Mouse (Mus musculus): ENCODE measurements around the gene Gnaq. TPM values are rescaled to one million over a fixed set of nuclear protein-coding genes. Genes with fewer than 3 reads are reported as not detected.

Gene Gnaq
- polyA plus RNA-seq, 1 experiment from 2014 or later = 76.6 TPM

DNA sequence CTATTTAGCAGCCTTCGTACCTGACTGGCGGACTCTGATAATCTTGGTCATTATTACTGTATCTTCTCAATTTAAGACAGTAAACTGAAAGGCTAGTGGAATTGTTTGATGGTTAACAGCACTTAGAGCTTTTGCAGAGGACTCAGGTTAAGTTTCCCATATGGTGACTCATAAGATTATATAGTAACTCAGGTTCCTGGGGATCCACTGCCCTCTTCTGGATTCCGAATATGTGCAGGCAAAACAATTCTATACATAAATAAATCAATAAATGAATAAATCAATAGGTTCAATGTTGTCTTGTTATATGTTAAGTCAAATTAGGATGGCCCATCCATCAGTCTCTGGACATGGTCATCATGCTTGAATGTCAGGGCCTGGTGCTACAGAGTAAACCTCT is 191.6 kb downstream of the Gnaq start:
- ChIA-PET CTCF (interaction anchor here (0.8 to 1.4 kb wide), 9 partner anchors 15 to 73 kb away, joined by 3 to 6 read pairs (median 3); no protein-coding TSS in a partner anchor), POLR2A (no interaction called here)
- DNase-seq (ENCODE audit: low read depth, low spot score) = no peak
- in situ Hi-C loops (cut with MboI; ENCODE audit: low pct_unique_long_range_greater_than_20kb) = loop anchor here (5.0 kb wide), 2 partner anchors 187 to 262 kb away; no protein-coding TSS in a partner anchor
- TF ChIP-seq CTCF (IDR thresholded peaks at IDR 0.05) = peak; percentile 61
- no peak for ATAC-seq
- no peaks in the 10 kb centered on the region for H3K27me3 ChIP-seq

DNA sequence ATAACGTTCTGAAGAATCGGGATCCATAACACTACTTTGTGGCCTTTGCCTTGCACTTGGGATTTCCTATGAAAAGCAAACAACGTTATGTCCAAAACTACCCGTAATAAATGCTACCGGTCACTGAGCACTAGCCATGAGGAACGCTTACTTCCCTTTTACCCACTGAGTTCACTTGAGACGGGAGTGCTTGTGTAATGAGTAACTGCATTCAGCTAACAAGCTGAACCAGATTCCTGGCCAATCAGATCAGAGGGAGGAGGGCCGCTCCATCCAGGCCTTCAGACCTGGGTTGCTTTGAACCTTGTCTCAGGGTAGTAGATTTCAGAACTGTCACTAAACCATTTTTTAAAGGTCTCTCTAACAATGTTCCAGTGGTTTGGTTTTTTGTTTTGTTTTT is 193.3 kb downstream of the Gnaq start:
- in situ Hi-C loops (cut with MboI; ENCODE audit: low pct_unique_long_range_greater_than_20kb) = no loop called here
- no peaks in the 10 kb centered on the region for H3K27me3 ChIP-seq
- no peak for TF ChIP-seq CTCF (IDR thresholded peaks at IDR 0.05)
- ChIA-PET POLR2A (no interaction called here), CTCF (interaction anchor here (1.3 to 1.6 kb wide), 6 partner anchors 11 to 40 kb away, joined by 3 to 5 read pairs (median 4); no protein-coding TSS in a partner anchor)
- DNase-seq (ENCODE audit: low read depth, low spot score) = no peak
- ATAC-seq = peak; percentile 95

DNA sequence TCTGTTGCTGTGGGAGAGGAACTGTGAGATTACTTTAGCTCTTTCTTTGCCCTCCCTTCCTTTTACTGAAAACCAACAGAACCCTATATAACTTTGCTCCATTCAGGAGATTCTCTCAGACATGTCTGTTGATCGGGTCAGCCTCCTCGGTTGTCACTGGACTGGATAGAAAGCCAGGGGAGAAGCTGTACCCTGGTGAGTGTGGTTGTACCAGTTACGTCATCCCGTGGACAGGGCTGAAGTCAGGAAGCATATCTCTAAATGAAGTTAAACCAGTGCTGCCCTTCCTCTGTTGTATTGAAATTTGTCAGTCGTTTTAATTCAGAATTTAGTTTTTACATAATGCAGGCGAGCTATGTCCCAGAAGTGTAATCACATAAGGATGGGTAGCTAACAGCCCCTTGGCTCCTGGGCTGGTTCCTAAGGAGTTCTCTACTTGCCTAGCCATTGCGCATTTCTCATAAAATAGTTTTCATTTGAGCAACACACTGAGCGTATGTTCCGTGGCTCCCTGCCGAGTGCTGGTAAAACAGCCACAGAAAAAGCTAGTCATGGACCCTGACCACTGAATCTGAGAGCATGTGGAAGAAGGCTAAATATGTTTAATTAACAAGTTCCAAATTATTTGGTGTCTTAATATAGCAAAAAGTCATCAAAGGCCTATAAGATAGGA is 194.9 kb downstream of the Gnaq start:
- no peak for TF ChIP-seq CTCF (IDR thresholded peaks at IDR 0.05)
- ATAC-seq = no peak
- DNase-seq (ENCODE audit: low read depth, low spot score) = no peak
- ChIA-PET CTCF (interaction anchor here (0.9 to 1.5 kb wide), 9 partner anchors 13 to 123 kb away, joined by 3 to 5 read pairs (median 4); no protein-coding TSS in a partner anchor), POLR2A (no interaction called here)
- no peaks in the 10 kb centered on the region for H3K27me3 ChIP-seq
- in situ Hi-C loops (cut with MboI; ENCODE audit: low pct_unique_long_range_greater_than_20kb) = no loop called here

DNA sequence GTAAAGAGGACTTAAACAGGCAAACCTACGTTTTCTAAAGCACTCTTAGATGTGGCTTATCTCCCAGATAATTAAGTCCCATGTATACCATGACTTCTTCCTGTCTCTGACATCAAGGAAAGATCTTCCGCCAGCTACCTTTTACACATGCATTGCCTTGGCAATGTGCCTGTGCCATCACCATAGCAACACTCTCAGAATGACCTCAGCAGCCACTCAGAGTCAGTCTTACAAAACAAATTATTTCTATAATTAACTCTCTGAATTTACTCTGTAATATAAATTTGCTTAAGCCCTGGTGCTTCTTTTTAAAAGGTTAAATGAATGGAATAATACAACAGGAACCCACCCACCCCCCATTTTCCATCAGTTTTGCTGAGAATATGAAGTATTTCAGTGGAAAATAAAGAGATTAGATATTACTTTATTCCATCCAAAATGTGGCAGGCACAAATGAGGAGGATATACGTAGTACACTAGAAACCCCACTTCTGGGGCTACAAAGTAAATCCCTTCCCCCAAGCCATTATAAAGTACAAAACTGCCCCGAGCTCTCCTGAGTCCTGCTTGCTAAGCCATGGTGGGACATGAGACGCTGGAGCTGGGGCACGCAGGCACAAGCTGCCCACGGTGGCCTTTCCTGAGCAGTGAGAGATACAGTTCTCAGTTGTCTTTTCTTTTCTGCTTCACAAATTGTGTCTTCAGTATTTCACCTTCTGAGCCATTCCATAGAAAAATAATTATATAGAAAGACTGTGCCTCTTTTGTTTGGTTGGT is 195.6 kb downstream of the Gnaq start:
- H3K27me3 ChIP-seq = no peaks in the 10 kb centered on the region
- ATAC-seq = no peak
- no peak for DNase-seq (ENCODE audit: low read depth, low spot score)
- POLR2A ChIA-PET = no interaction called here
- CTCF ChIA-PET = interaction anchor here (0.7 to 1.9 kb wide), 5 partner anchors 24 to 237 kb away, joined by 3 to 5 read pairs (median 3); no protein-coding TSS in a partner anchor
- in situ Hi-C loops (cut with MboI; ENCODE audit: low pct_unique_long_range_greater_than_20kb) = no loop called here
- no peak for TF ChIP-seq CTCF (IDR thresholded peaks at IDR 0.05)

DNA sequence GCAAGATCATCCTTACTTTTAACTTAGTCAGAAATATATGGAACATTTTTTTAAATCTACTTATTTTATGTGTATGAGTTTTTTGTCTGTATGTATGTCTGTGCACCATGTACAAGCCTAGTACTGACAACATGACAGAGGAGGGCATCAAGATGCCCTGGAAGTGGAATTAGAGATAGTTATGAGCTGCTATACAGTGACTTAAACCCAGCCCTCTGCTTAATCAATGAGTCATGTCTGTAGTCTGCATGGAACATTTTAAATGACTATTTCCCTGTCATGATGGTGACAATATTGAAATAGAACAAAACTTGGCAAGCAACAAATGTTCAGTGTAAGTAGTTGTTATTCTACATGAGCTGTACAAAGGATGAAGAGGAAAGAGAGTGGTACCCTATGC is 196.4 kb downstream of the Gnaq start:
- CTCF ChIA-PET = interaction anchor here (1.7 to 2.0 kb wide), 3 partner anchors 13 to 78 kb away, joined by 3 to 11 read pairs (median 4); no protein-coding TSS in a partner anchor
- H3K27me3 ChIP-seq = no peaks in the 10 kb centered on the region

DNA sequence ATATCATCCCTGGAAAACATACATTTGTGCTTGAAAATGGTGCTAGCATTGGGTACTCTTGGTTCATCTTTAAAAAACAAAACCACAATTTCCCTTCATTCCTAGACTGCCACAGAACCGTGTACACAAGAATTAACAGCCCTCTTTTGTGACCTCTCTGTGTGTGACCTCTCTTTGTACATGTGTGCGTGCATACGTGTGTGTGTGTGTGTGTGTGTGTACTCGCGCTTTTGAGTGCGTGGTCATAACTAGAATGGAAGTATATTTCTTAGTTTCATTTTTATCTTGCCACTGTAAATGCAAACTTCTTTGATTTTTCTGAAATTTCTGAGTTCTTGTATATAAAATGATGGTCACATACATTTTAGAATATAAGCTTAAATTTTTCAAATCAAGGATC is 197.0 kb downstream of the Gnaq start:
- ChIA-PET POLR2A (interaction anchor here (0.6 to 0.7 kb wide), 2 partner anchors 14 to 183 kb away, joined by 3 to 4 read pairs; no protein-coding TSS in a partner anchor), CTCF (interaction anchor here (1.7 to 2.0 kb wide), 3 partner anchors 12 to 79 kb away, joined by 3 to 11 read pairs (median 4); no protein-coding TSS in a partner anchor)
- in situ Hi-C loops (cut with MboI; ENCODE audit: low pct_unique_long_range_greater_than_20kb) = no loop called here
- DNase-seq (ENCODE audit: low read depth, low spot score) = no peak
- no peaks in the 10 kb centered on the region for H3K27me3 ChIP-seq
- TF ChIP-seq CTCF (IDR thresholded peaks at IDR 0.05) = no peak
- no peak for ATAC-seq

More for the DNA sequence above, 196.4 kb downstream of the Gnaq start:
- TF ChIP-seq CTCF (IDR thresholded peaks at IDR 0.05) = no peak
- ATAC-seq = no peak
- in situ Hi-C loops (cut with MboI; ENCODE audit: low pct_unique_long_range_greater_than_20kb) = no loop called here
- DNase-seq (ENCODE audit: low read depth, low spot score) = no peak
- POLR2A ChIA-PET = interaction anchor here (0.7 kb wide), 1 partner anchor 183 kb away, joined by 3 read pairs; no protein-coding TSS in a partner anchor

DNA sequence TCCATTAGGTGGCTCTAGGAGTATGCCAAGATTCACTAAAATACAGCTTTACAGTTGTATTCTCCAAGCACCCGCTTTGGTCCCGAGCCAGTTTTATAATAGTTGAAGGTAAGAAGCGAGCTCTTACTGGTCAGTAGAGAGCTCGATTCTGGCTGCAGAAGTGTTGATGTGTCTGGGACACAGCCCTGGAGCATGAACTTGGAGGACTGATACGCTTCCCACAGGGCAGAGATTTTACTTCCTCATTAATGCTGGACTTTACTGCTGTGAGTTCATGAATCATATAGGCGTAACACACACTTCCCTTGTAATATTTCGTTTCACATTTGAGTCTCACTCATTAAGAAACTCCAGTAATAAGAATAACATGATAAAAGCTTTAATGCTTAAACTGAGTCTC is 197.5 kb downstream of the Gnaq start:
- in situ Hi-C loops (cut with MboI; ENCODE audit: low pct_unique_long_range_greater_than_20kb) = no loop called here
- ATAC-seq (no peak), DNase-seq (ENCODE audit: low read depth, low spot score) (no peak)
- ChIA-PET POLR2A (interaction anchor here (0.6 kb wide), 1 partner anchor 14 kb away, joined by 4 read pairs; no protein-coding TSS in a partner anchor), CTCF (interaction anchor here (1.7 to 2.0 kb wide), 3 partner anchors 12 to 80 kb away, joined by 3 to 11 read pairs (median 4); no protein-coding TSS in a partner anchor)
- no peaks in the 10 kb centered on the region for H3K27me3 ChIP-seq
- no peak for TF ChIP-seq CTCF (IDR thresholded peaks at IDR 0.05)

DNA sequence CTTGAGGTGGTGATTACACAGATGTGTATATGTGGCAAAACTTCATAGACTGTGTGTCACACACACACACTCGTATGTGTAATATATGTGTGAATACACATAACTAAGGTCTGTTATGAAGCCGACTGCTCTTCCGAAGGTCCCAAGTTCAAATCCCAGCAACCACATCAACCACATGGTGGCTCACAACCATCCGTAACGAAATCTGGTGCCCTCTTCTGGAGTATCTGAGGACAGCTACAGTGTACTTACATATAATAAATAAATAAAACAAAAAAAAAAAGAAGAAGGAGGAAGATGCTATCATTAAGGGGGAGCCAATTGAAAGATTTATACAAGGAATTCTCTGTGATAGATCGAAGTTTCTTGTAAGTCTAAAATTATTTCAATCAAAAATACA is 198.4 kb downstream of the Gnaq start:
- in situ Hi-C loops (cut with MboI; ENCODE audit: low pct_unique_long_range_greater_than_20kb) = no loop called here
- DNase-seq (ENCODE audit: low read depth, low spot score) (no peak), ATAC-seq (no peak)
- no peaks in the 10 kb centered on the region for H3K27me3 ChIP-seq
- ChIA-PET POLR2A (no interaction called here), CTCF (interaction anchor here (0.8 to 2.0 kb wide), 2 partner anchors 10 to 11 kb away, joined by 3 to 11 read pairs; no protein-coding TSS in a partner anchor)
- peak; percentile 49 for TF ChIP-seq CTCF (IDR thresholded peaks at IDR 0.05)

DNA sequence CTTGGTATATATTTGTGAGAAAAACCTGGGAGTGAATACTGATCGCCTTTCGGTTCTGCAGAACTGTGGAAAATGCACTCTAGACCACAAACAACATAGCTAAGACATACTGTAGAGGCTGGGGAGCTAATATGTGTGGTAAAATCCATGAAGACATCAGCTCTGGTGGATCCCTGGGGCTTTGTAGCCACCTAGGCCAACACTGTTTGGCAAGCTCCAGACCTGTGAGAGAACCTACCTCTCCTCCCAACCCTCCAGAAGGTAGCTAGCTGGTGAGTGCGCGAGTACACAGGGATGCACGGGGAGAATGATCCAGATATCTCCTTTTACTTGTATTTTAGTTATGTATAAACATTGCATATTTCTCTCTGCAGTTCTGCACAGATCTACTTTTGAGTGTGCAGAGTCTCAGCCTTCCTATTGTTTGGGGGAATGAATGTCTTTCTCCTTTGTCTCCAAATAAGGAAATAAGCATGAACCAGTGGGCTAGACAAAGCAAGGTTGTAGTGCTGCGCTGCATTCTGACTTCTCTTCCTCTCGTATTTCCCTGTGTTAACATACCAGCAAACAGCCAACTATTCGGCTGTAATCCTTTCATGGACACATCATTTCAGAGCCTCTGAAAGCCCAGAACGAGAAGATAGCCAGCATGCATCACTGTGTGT is 205.4 kb downstream of the Gnaq start:
- no peaks in the 10 kb centered on the region for H3K27me3 ChIP-seq
- no peak for ATAC-seq
- CTCF ChIA-PET = interaction anchor here (1.4 to 6.7 kb wide), 3 partner anchors 10 to 17 kb away, joined by 3 to 36 read pairs (median 5); no protein-coding TSS in a partner anchor
- DNase-seq (ENCODE audit: low read depth, low spot score) = no peak
- POLR2A ChIA-PET = no interaction called here
- in situ Hi-C loops (cut with MboI; ENCODE audit: low pct_unique_long_range_greater_than_20kb) = no loop called here
- TF ChIP-seq CTCF (IDR thresholded peaks at IDR 0.05) = no peak
